In the genomic region with DNA sequence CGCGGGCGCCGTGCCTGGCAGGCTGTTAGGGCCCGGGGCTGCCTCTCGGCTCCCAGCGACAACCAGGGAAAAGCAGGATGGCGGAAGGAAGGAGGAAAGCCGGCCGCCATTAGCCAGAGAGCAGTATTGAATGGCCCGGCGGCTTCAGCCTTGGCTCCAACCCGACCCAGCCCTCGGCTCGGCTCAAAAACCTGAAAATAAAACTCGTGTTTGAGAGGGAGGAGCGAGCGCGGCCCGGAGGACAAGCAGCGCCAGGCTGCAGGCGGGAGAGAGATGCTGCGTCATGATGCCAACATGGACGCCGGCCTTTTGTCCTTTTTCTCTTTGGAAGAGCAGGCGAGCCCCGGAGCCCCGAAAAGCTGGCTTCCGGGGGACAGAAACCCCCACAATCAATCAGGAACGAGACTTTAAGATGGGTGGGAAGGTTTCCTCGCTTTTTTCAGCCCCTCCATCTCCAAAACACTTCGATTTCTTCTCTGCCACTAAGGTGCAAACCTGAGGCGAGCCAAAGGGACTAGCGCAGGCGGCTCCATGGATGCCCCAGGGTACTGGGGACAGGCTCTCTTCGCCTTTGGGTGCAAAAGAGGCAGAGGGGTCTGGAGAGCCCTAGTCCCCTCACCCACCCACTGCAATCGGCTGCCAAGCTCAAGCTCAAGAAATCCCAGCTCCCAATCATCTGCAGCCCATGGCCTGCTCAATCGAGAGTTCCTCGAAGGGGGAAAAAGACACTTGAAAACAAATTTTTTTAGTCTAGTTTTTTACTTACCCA, we compare ENCODE assay signal across 1 mouse cellular context.
TF ChIP-seq lines count a peak whose summit lies in the region.

No protein-coding gene starts in this region.

TF ChIP-seq in CH12.LX, 34 proteins besides CTCF, POLR2A, EP300 and RAD21:
- peak; percentile 53 for TF ChIP-seq TCF12 (IDR thresholded peaks at IDR 0.05; ENCODE audit: low read depth, low read length)
- TF ChIP-seq ETS1 (conservative IDR thresholded peaks at IDR 0.05; ENCODE audit: low read depth, low read length) = no peak
- peak; percentile 72 for TF ChIP-seq MXI1 (IDR thresholded peaks at IDR 0.05; ENCODE audit: low read depth, low read length)
- TF ChIP-seq PAX5 (IDR thresholded peaks at IDR 0.05; ENCODE audit: low read length) = no peak
- TF ChIP-seq NELFE (IDR thresholded peaks at IDR 0.05; ENCODE audit: low read depth, low read length) = peak; percentile 41
- TF ChIP-seq KAT2A (IDR thresholded peaks at IDR 0.05; ENCODE audit: insufficient replicate concordance, low read length) = 0 out of 2 replicates have a peak, but pooled peaks have one; percentile 27
- TF ChIP-seq MAX (IDR thresholded peaks at IDR 0.05; ENCODE audit: low read length) = 0 out of 2 replicates have a peak, but pooled peaks have one; percentile 62
- TF ChIP-seq MAZ (IDR thresholded peaks at IDR 0.05; ENCODE audit: low read depth, low read length) = 0 out of 2 replicates have a peak, but pooled peaks have one; percentile 51
- TF ChIP-seq ZNF384 (IDR thresholded peaks at IDR 0.05; ENCODE audit: low read depth, low read length) = no peak
- no peak for TF ChIP-seq JUND (conservative IDR thresholded peaks at IDR 0.05; ENCODE audit: low read depth, low read length)
- TF ChIP-seq ZC3H11A (IDR thresholded peaks at IDR 0.05; ENCODE audit: low read depth, low read length) = no peak
- 0 out of 2 replicates have a peak, but pooled peaks have one; percentile 44 for TF ChIP-seq CHD2 (IDR thresholded peaks at IDR 0.05; ENCODE audit: low read length)
- peak; percentile 74; the same call in 1 of the 2 replicates for TF ChIP-seq MAFK (IDR thresholded peaks at IDR 0.05; ENCODE audit: insufficient replicate concordance, low read length)
- TF ChIP-seq TBP (conservative IDR thresholded peaks at IDR 0.05; ENCODE audit: low read depth, low read length) = 0 out of 2 replicates have a peak, but pooled peaks have one; percentile 47
- peak; percentile 35 for TF ChIP-seq NRF1 (IDR thresholded peaks at IDR 0.05; ENCODE audit: low read depth, low read length)
- no peak for TF ChIP-seq JUN (IDR thresholded peaks at IDR 0.05; ENCODE audit: insufficient read depth, low read depth, low read length)
- TF ChIP-seq CHD1 (IDR thresholded peaks at IDR 0.05; ENCODE audit: low read depth, low read length) = 0 out of 2 replicates have a peak, but pooled peaks have one; percentile 55
- TF ChIP-seq BHLHE40 (IDR thresholded peaks at IDR 0.05; ENCODE audit: low read depth, low read length) = no peak
- 0 out of 2 replicates have a peak, but pooled peaks have one; percentile 18 for TF ChIP-seq ELF1 (IDR thresholded peaks at IDR 0.05; ENCODE audit: low read depth, low read length)
- TF ChIP-seq MEF2A (IDR thresholded peaks at IDR 0.05; ENCODE audit: borderline replicate concordance, low read depth, low read length) = 0 out of 2 replicates have a peak, but pooled peaks have one; percentile 23
- peak; percentile 40; the same call in 1 of the 2 replicates for TF ChIP-seq MYC (IDR thresholded peaks at IDR 0.05; ENCODE audit: low read depth, low read length)
